Mouse (Mus musculus): ENCODE data around the gene Gm43517. TPM values are rescaled to one million over a fixed set of nuclear protein-coding genes. Genes with fewer than 3 reads are reported as not detected.

Gene Gm43517
- polyA plus RNA-seq, 1 experiment from 2014 or later, result not detected

- ChIA-PET CTCF (no interaction called here), POLR2A (no interaction called here)
- in situ Hi-C loops (cut with MboI; ENCODE audit: low pct_unique_long_range_greater_than_20kb), result loop anchor here (25.0 kb wide), 1 partner anchor 893 kb away; no protein-coding TSS in a partner anchor
- TF ChIP-seq CTCF (IDR thresholded peaks at IDR 0.05), result no peak
- ATAC-seq (no peak), DNase-seq (ENCODE audit: low read depth, low spot score) (no peak)
- H3K27me3 ChIP-seq, result peaks cover 82% of the 10 kb centered on the region
These were observed 9.2 kb downstream of the Gm43517 start for GRCm38 (mm10) chr12:49394181-49394580.

GRCm38 (mm10) chr12:49394836-49395235 lies 9.9 kb downstream of the Gm43517 start:
- no peak for ATAC-seq
- CTCF ChIA-PET, result no interaction called here
- TF ChIP-seq CTCF (IDR thresholded peaks at IDR 0.05), result no peak
- peaks cover 82% of the 10 kb centered on the region for H3K27me3 ChIP-seq
- POLR2A ChIA-PET, result no interaction called here
- in situ Hi-C loops (cut with MboI; ENCODE audit: low pct_unique_long_range_greater_than_20kb), result loop anchor here (25.0 kb wide), 1 partner anchor 892 kb away; no protein-coding TSS in a partner anchor
- no peak for DNase-seq (ENCODE audit: low read depth, low spot score)

- CTCF ChIA-PET, result no interaction called here
- in situ Hi-C loops (cut with MboI; ENCODE audit: low pct_unique_long_range_greater_than_20kb), result loop anchor here (25.0 kb wide), 1 partner anchor 891 kb away; no protein-coding TSS in a partner anchor
- TF ChIP-seq CTCF (IDR thresholded peaks at IDR 0.05), result no peak
- POLR2A ChIA-PET, result no interaction called here
- H3K27me3 ChIP-seq, result peaks cover 92% of the 10 kb centered on the region
- ATAC-seq (no peak), DNase-seq (ENCODE audit: low read depth, low spot score) (no peak)
These were observed 11.0 kb downstream of the Gm43517 start for GRCm38 (mm10) chr12:49395969-49396368.

GRCm38 (mm10) chr12:49396776-49397175 lies 11.8 kb downstream of the Gm43517 start:
- DNase-seq (ENCODE audit: low read depth, low spot score) (no peak), ATAC-seq (no peak)
- H3K27me3 ChIP-seq, result peaks cover 84% of the 10 kb centered on the region
- ChIA-PET CTCF (no interaction called here), POLR2A (no interaction called here)
- in situ Hi-C loops (cut with MboI; ENCODE audit: low pct_unique_long_range_greater_than_20kb), result loop anchor here (25.0 kb wide), 1 partner anchor 891 kb away; no protein-coding TSS in a partner anchor
- no peak for TF ChIP-seq CTCF (IDR thresholded peaks at IDR 0.05)

- ATAC-seq (no peak), DNase-seq (ENCODE audit: low read depth, low spot score) (no peak)
- TF ChIP-seq CTCF (IDR thresholded peaks at IDR 0.05), result no peak
- ChIA-PET POLR2A (no interaction called here), CTCF (no interaction called here)
- in situ Hi-C loops (cut with MboI; ENCODE audit: low pct_unique_long_range_greater_than_20kb), result loop anchor here (25.0 kb wide), 1 partner anchor 890 kb away; no protein-coding TSS in a partner anchor
- H3K27me3 ChIP-seq, result peaks cover 80% of the 10 kb centered on the region
These were observed 12.6 kb downstream of the Gm43517 start for GRCm38 (mm10) chr12:49397443-49398162.

- ATAC-seq, result no peak
- H3K27me3 ChIP-seq, result peaks cover 78% of the 10 kb centered on the region
- ChIA-PET POLR2A (no interaction called here), CTCF (no interaction called here)
- TF ChIP-seq CTCF (IDR thresholded peaks at IDR 0.05), result no peak
- in situ Hi-C loops (cut with MboI; ENCODE audit: low pct_unique_long_range_greater_than_20kb), result loop anchor here (25.0 kb wide), 1 partner anchor 889 kb away; no protein-coding TSS in a partner anchor
- DNase-seq (ENCODE audit: low read depth, low spot score), result no peak
These were observed 13.2 kb downstream of the Gm43517 start for GRCm38 (mm10) chr12:49398163-49398540.

GRCm38 (mm10) chr12:49398636-49399035 lies 13.7 kb downstream of the Gm43517 start:
- H3K27me3 ChIP-seq, result peaks cover 77% of the 10 kb centered on the region
- in situ Hi-C loops (cut with MboI; ENCODE audit: low pct_unique_long_range_greater_than_20kb), result loop anchor here (25.0 kb wide), 1 partner anchor 889 kb away; no protein-coding TSS in a partner anchor
- CTCF ChIA-PET, result no interaction called here

GRCm38 (mm10) chr12:49399611-49400010 lies 14.6 kb downstream of the Gm43517 start:
- no peak for TF ChIP-seq CTCF (IDR thresholded peaks at IDR 0.05)
- ATAC-seq (no peak), DNase-seq (ENCODE audit: low read depth, low spot score) (no peak)
- H3K27me3 ChIP-seq, result peaks cover 73% of the 10 kb centered on the region
- POLR2A ChIA-PET, result no interaction called here
- in situ Hi-C loops (cut with MboI; ENCODE audit: low pct_unique_long_range_greater_than_20kb), result loop anchor here (25.0 kb wide), 1 partner anchor 888 kb away; no protein-coding TSS in a partner anchor
- CTCF ChIA-PET, result no interaction called here

More at GRCm38 (mm10) chr12:49398636-49399035, 13.7 kb downstream of the Gm43517 start:
- no peak for ATAC-seq
- no peak for TF ChIP-seq CTCF (IDR thresholded peaks at IDR 0.05)
- DNase-seq (ENCODE audit: low read depth, low spot score), result no peak
- POLR2A ChIA-PET, result no interaction called here

GRCm38 (mm10) chr12:49400036-49400852 lies 15.3 kb downstream of the Gm43517 start:
- TF ChIP-seq CTCF (IDR thresholded peaks at IDR 0.05), result no peak
- CTCF ChIA-PET, result no interaction called here
- H3K27me3 ChIP-seq, result peaks cover 69% of the 10 kb centered on the region
- DNase-seq (ENCODE audit: low read depth, low spot score), result no peak
- POLR2A ChIA-PET, result no interaction called here
- in situ Hi-C loops (cut with MboI; ENCODE audit: low pct_unique_long_range_greater_than_20kb), result no loop called here
- ATAC-seq, result no peak

- DNase-seq (ENCODE audit: low read depth, low spot score), result no peak
- TF ChIP-seq CTCF (IDR thresholded peaks at IDR 0.05), result no peak
- ATAC-seq, result no peak
- peaks cover 63% of the 10 kb centered on the region for H3K27me3 ChIP-seq
- CTCF ChIA-PET, result no interaction called here
- in situ Hi-C loops (cut with MboI; ENCODE audit: low pct_unique_long_range_greater_than_20kb), result no loop called here
- POLR2A ChIA-PET, result no interaction called here
These were observed 15.8 kb downstream of the Gm43517 start for GRCm38 (mm10) chr12:49400853-49401118.

- DNase-seq (ENCODE audit: low read depth, low spot score) (no peak), ATAC-seq (no peak)
- no peak for TF ChIP-seq CTCF (IDR thresholded peaks at IDR 0.05)
- POLR2A ChIA-PET, result no interaction called here
- peaks cover 60% of the 10 kb centered on the region for H3K27me3 ChIP-seq
- CTCF ChIA-PET, result no interaction called here
- in situ Hi-C loops (cut with MboI; ENCODE audit: low pct_unique_long_range_greater_than_20kb), result no loop called here
These were observed 16.3 kb downstream of the Gm43517 start for GRCm38 (mm10) chr12:49401119-49401795.

Data from Patski (cell line).